13 mouse cellular contexts compared by ENCODE assay signal in genomic region chr1:164926534-164927160, GRCm38 (mm10). TPM values are rescaled to one million over a fixed set of nuclear protein-coding genes. Genes with fewer than 3 reads are reported as not detected.
DNase-seq lines count a peak whose midpoint lies in the region; ATAC-seq lines count a peak whose summit lies in the region.
"Had no signal": no experiment of that assay in that cellular context is flagged by ENCODE, and none has a peak within 500 bp of the region (broad histone marks: within the 10 kb centered on the region; RNA-seq: fewer than 3 reads in every experiment).

No protein-coding gene starts in this region.

- DNase-seq in 3134 (ENCODE audit: extremely low read depth, insufficient read length, low spot score), result peak; percentile 19
- DNase-seq in adrenal gland, postnatal 14 days, result peak; percentile 28
- peak; percentile 23 to 49 for DNase-seq in cerebellum, postnatal 36 days
- peak; percentile 46 to 69 for DNase-seq in layer of hippocampus, postnatal 14 days (ENCODE audit: low spot score in 2 of 2)
- DNase-seq in thymus, postnatal 14 days, result no peak
- DNase-seq in kidney, postnatal 36 days, result no peak
- DNase-seq: lung, postnatal 14 days had no signal

- H3K36me3 ChIP-seq in liver, embryonic 12.5 days, result no peaks in the 10 kb centered on the region
- no peaks in the 10 kb centered on the region for H3K36me3 ChIP-seq in forebrain, embryonic 16.5 days (ENCODE audit: control insufficient read depth, insufficient read depth)
- H3K36me3 ChIP-seq: embryonic facial prominence, embryonic 10.5 days had no signal

- H3K27me3 ChIP-seq in liver, embryonic 12.5 days (replicated peaks), result no peaks in the 10 kb centered on the region
- H3K27me3 ChIP-seq in forebrain, embryonic 16.5 days (replicated peaks; ENCODE audit: control insufficient read depth, insufficient read depth, low read length), result no peaks in the 10 kb centered on the region

- no peaks in the 10 kb centered on the region for H3K9me3 ChIP-seq in liver, embryonic 12.5 days (replicated peaks)
- no peaks in the 10 kb centered on the region for H3K9me3 ChIP-seq in forebrain, embryonic 16.5 days (ENCODE audit: control insufficient read depth, low read length)
- H3K9me3 ChIP-seq: embryonic facial prominence, embryonic 10.5 days had no signal

- no peak overlapping the region for H3K4me3 ChIP-seq in liver, embryonic 12.5 days
- no peak overlapping the region for H3K4me3 ChIP-seq in forebrain, embryonic 16.5 days (replicated peaks; ENCODE audit: low read length)
- H3K4me3 ChIP-seq: embryonic facial prominence, embryonic 10.5 days had no signal

- no peak for ATAC-seq in liver, embryonic 12.5 days
- ATAC-seq in forebrain, embryonic 16.5 days, result no peak
- ATAC-seq: intestine, embryonic 16.5 days had no signal

- H3K4me2 ChIP-seq in liver, embryonic 12.5 days, result no peak overlapping the region
- H3K4me2 ChIP-seq in forebrain, embryonic 16.5 days (ENCODE audit: low read length), result no peak overlapping the region

- H3K27ac ChIP-seq in liver, embryonic 12.5 days, result no peak overlapping the region
- no peak overlapping the region for H3K27ac ChIP-seq in forebrain, embryonic 16.5 days (ENCODE audit: low read length)
- H3K27ac ChIP-seq: embryonic facial prominence, embryonic 10.5 days had no signal

- H3K4me1 ChIP-seq in liver, embryonic 12.5 days, result no peaks in the 10 kb centered on the region
- no peaks in the 10 kb centered on the region for H3K4me1 ChIP-seq in forebrain, embryonic 16.5 days (replicated peaks; ENCODE audit: control insufficient read depth, insufficient read depth, low read length)
- H3K4me1 ChIP-seq: embryonic facial prominence, embryonic 10.5 days had no signal

- 76% methylated on average over 3 of the region's 3 CpGs for WGBS in liver, embryonic 12.5 days (ENCODE audit: insufficient replicate concordance)
- 81% methylated on average over 3 of the region's 3 CpGs for WGBS in forebrain, embryonic 16.5 days

- H3K9ac ChIP-seq in liver, embryonic 12.5 days, result no peak overlapping the region
- H3K9ac ChIP-seq in forebrain, embryonic 16.5 days (replicated peaks; ENCODE audit: low read depth, low read length), result no peak overlapping the region

RNA-seq across cellular contexts. Expression of gene Xcl1, which starts 8.7 kb away (rescaled TPM):
- total RNA-seq in adrenal gland, postnatal 14 days (2021), result not detected in 2 replicates
- total RNA-seq in layer of hippocampus, postnatal 14 days (2021), result not detected
- polyA plus RNA-seq in liver, embryonic 12.5 days (2016; fragmentation: Nextera tagmentation; extraction: Ambion mirVana), result not detected in 2 replicates
- polyA plus RNA-seq in forebrain, embryonic 16.5 days (2015; fragmentation: Nextera tagmentation; extraction: Ambion mirVana), result not detected in 2 replicates
- polyA plus RNA-seq: embryonic facial prominence, embryonic 10.5 days; heart, postnatal 0 days; limb, embryonic 14.5 days had no signal

Comparison
In these comparisons a context has a peak if more than half of its experiments do, and no peak if none do; other contexts are left out.
1. DNase-seq: peak in 3134 (single experiment), adrenal gland, postnatal 14 days (single experiment), cerebellum, postnatal 36 days (2 of 2) and layer of hippocampus, postnatal 14 days (2 of 2); none in thymus, postnatal 14 days (single experiment) and kidney, postnatal 36 days (0 of 2).